Mouse (Mus musculus): ENCODE data around the gene Gm5728. TPM values are rescaled to one million over a fixed set of nuclear protein-coding genes. Genes with fewer than 3 reads are reported as not detected.
"Not testable (repeated sequence)": the region's sequence is repeated elsewhere in the genome, so short reads cannot be mapped to it uniquely, and the experiment has no call there.

Gm5728 gene
- polyA plus RNA-seq (2016; fragmentation: Nextera tagmentation; extraction: Ambion mirVana) = not detected in 2 replicates

DNA sequence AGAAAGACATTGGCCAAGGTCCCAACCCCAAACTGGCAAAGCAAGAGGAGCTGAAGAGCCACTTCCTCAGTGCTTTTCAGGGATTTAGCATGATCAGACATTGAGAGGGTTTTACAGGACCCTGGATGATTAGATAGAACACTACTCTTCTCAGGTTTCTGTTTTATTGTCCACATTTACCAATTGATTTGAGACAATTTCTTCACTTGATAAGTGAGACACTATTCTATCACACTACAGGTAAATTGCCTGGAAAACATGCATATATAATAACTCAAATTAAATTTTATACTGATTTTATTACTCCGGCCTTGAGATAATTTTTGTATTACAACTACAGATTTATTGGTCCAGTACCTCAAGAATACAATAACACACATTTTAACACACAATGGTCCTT, at the start of gene Gm5728:
Gene Gm5728 (minus strand): TSS at position 101 of the 400 bp plus-strand sequence.
- not testable (repeated sequence) for H3K9ac ChIP-seq; H3K27me3 ChIP-seq; H3K4me2 ChIP-seq; H3K9me3 ChIP-seq; H3K4me1 ChIP-seq; H3K4me3 ChIP-seq (replicated peaks); H3K27ac ChIP-seq; H3K36me3 ChIP-seq (replicated peaks); ATAC-seq (ENCODE audit: low FRiP score)
- WGBS = no CpG with 5 or more reads among the region's 1 CpGs

DNA sequence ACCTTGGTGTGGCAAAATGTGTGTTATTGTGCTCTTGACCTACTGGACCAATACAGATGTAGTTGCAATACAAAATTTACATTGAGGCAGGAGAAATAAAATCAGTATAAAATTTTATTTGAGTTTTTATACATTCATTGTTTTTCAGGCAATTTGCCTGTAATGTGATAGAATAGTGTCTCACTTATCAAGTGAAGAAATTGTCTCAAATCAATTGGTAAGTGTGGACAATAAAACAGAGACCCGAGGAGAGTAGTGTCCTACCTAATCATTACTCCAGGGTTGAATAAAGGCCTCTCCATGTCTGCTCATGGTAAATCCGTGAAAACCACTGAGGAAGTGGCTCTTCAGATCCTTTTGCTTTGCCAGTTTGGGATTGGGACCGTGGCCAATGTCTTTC, 42.4 kb upstream of the Gm5728 start, which contains the start of gene Vmn1r100:
Gene Vmn1r100 (plus strand): TSS at position 301 of the 400 bp plus-strand sequence.
- H3K9ac ChIP-seq; ATAC-seq (ENCODE audit: low FRiP score); H3K36me3 ChIP-seq (replicated peaks); H3K4me3 ChIP-seq (replicated peaks); H3K27ac ChIP-seq; H3K9me3 ChIP-seq; H3K4me1 ChIP-seq; H3K4me2 ChIP-seq; H3K27me3 ChIP-seq: not testable (repeated sequence)
- no CpG with 5 or more reads among the region's 3 CpGs for WGBS

DNA sequence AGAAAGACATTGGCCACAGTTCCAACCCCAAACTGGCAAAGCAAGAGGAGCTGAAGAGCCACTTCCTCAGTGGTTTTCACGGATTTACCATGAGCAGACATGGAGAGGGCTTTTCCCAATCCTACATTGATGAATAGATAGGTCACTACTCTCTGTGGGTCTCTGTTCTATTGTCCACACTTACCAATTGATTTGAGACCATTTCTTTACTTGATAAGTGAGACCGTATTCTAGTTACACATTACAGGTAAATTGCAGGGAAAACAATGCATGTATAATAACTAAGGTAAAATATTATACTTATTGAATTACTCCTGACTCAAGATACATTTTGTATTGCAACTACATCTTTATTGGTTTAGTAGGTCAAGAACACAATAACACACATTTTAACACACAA, 41.2 kb downstream of the Gm5728 start, which contains the start of gene Gm4133:
Gene Gm4133 (minus strand): TSS at position 101 of the 400 bp plus-strand sequence.
- H3K4me2 ChIP-seq; ATAC-seq (ENCODE audit: low FRiP score); H3K27me3 ChIP-seq; H3K9me3 ChIP-seq; H3K4me1 ChIP-seq; H3K36me3 ChIP-seq (replicated peaks); H3K4me3 ChIP-seq (replicated peaks); H3K27ac ChIP-seq; H3K9ac ChIP-seq: not testable (repeated sequence)
- whole genome bisulfite sequencing = no CpG with 5 or more reads among the region's 2 CpGs

Other genes starting within 250 kb of the Gm5728 start
- gene Vmn1r93, start 236.3 kb downstream of the Gm5728 start, polyA plus RNA-seq (2016; fragmentation: Nextera tagmentation; extraction: Ambion mirVana) = not detected in 2 replicates
- gene Vmn1r94, start 207.0 kb downstream of the Gm5728 start, polyA plus RNA-seq (2016; fragmentation: Nextera tagmentation; extraction: Ambion mirVana) = not detected in 2 replicates
- gene Vmn1r95, start 181.7 kb downstream of the Gm5728 start, polyA plus RNA-seq (2016; fragmentation: Nextera tagmentation; extraction: Ambion mirVana) = not detected in 2 replicates
- not detected in 2 replicates for gene Gm6164, start 169.8 kb downstream of the Gm5728 start, polyA plus RNA-seq (2016; fragmentation: Nextera tagmentation; extraction: Ambion mirVana)
- gene Gm4498, start 141.6 kb downstream of the Gm5728 start, polyA plus RNA-seq (2016; fragmentation: Nextera tagmentation; extraction: Ambion mirVana) = not detected in 2 replicates
- not detected in 2 replicates for gene Gm5890, start 112.6 kb downstream of the Gm5728 start, polyA plus RNA-seq (2016; fragmentation: Nextera tagmentation; extraction: Ambion mirVana)
- not detected in 2 replicates for gene Gm4133, start 41.3 kb downstream of the Gm5728 start, polyA plus RNA-seq (2016; fragmentation: Nextera tagmentation; extraction: Ambion mirVana)
- gene Vmn1r100, start 42.5 kb upstream of the Gm5728 start, polyA plus RNA-seq (2016; fragmentation: Nextera tagmentation; extraction: Ambion mirVana) = not detected in 2 replicates
- not detected in 2 replicates for gene Vmn1r101, start 67.2 kb upstream of the Gm5728 start, polyA plus RNA-seq (2016; fragmentation: Nextera tagmentation; extraction: Ambion mirVana)
- not detected in 2 replicates for gene Gm10670, start 99.5 kb upstream of the Gm5728 start, polyA plus RNA-seq (2016; fragmentation: Nextera tagmentation; extraction: Ambion mirVana)
- gene Vmn1r103, start 135.1 kb upstream of the Gm5728 start, polyA plus RNA-seq (2016; fragmentation: Nextera tagmentation; extraction: Ambion mirVana) = not detected in 2 replicates
- gene Vmn1r104, start 158.4 kb upstream of the Gm5728 start, polyA plus RNA-seq (2016; fragmentation: Nextera tagmentation; extraction: Ambion mirVana) = not detected in 2 replicates
- not detected in 2 replicates for gene Gm5726, start 170.3 kb upstream of the Gm5728 start, polyA plus RNA-seq (2016; fragmentation: Nextera tagmentation; extraction: Ambion mirVana)
- not detected in 2 replicates for gene Gm4141, start 200.8 kb upstream of the Gm5728 start, polyA plus RNA-seq (2016; fragmentation: Nextera tagmentation; extraction: Ambion mirVana)
- not detected in 2 replicates for gene Gm4513, start 223.6 kb upstream of the Gm5728 start, polyA plus RNA-seq (2016; fragmentation: Nextera tagmentation; extraction: Ambion mirVana)